Mouse (Mus musculus): Measurements from ENCODE around the gene Ptprs. TPM values are rescaled to one million over a fixed set of nuclear protein-coding genes. Genes with fewer than 3 reads are reported as not detected.

The Ptprs gene
- polyA plus RNA-seq, 1 experiment from 2014 or later = 118 TPM

GRCm38 (mm10) chr17:56466747-56467146 is 9.5 kb downstream of the Ptprs start:
- Histone ChIP-seq H3K9me3 (replicated peaks) (no peaks in the 10 kb centered on the region), H3K9ac (no peak overlapping the region), H3K4me3 (replicated peaks) (no peak overlapping the region), H3K4me1 (peaks cover 81% of the 10 kb centered on the region), H3K36me3 (no peaks in the 10 kb centered on the region), H3K27ac (replicated peaks) (0 out of 2 replicates have a peak overlapping the region, but pooled peaks have one; percentile 22), H3K4me2 (replicated peaks) (no peak overlapping the region), H3K27me3 (0 out of 2 replicates have a peak, but pooled peaks cover 3% of the 10 kb centered on the region)
- ATAC-seq (ENCODE audit: insufficient number of reproducible peaks, low FRiP score, low TSS enrichment, low read depth) = no peak
- WGBS = 74% methylated on average over 6 of the region's 6 CpGs

- no peak overlapping the region for H3K4me3 ChIP-seq (replicated peaks)
- no peak for ATAC-seq (ENCODE audit: insufficient number of reproducible peaks, low FRiP score, low TSS enrichment, low read depth)
- WGBS = 47% methylated on average over 7 of the region's 7 CpGs
- no peaks in the 10 kb centered on the region for H3K36me3 ChIP-seq
- H3K27ac ChIP-seq (replicated peaks) = peak overlapping the region; percentile 53; the same call in 1 of the 2 replicates
- no peak overlapping the region for H3K9ac ChIP-seq
- H3K4me1 ChIP-seq = peaks cover 81% of the 10 kb centered on the region
- H3K9me3 ChIP-seq (replicated peaks) = no peaks in the 10 kb centered on the region
- no peaks in the 10 kb centered on the region for H3K27me3 ChIP-seq
- H3K4me2 ChIP-seq (replicated peaks) = no peak overlapping the region
These were observed 11.5 kb downstream of the Ptprs start for GRCm38 (mm10) chr17:56464817-56465216.

- ATAC-seq (ENCODE audit: insufficient number of reproducible peaks, low FRiP score, low TSS enrichment, low read depth) = no peak
- H3K36me3 ChIP-seq = no peaks in the 10 kb centered on the region
- H3K27me3 ChIP-seq = no peaks in the 10 kb centered on the region
- no peak overlapping the region for H3K9ac ChIP-seq
- H3K4me3 ChIP-seq (replicated peaks) = no peak overlapping the region
- peaks cover 81% of the 10 kb centered on the region for H3K4me1 ChIP-seq
- H3K9me3 ChIP-seq (replicated peaks) = no peaks in the 10 kb centered on the region
- WGBS = 88% methylated on average over 2 of the region's 2 CpGs
- no peak overlapping the region for H3K4me2 ChIP-seq (replicated peaks)
- H3K27ac ChIP-seq (replicated peaks) = peak overlapping the region; percentile 97; the same call in 1 of the 2 replicates
These were observed 11.9 kb downstream of the Ptprs start for GRCm38 (mm10) chr17:56464345-56464744.

GRCm38 (mm10) chr17:56463500-56463899 is 12.8 kb downstream of the Ptprs start:
- H3K4me3 ChIP-seq (replicated peaks) = no peak overlapping the region
- peak overlapping the region; percentile 97 for H3K27ac ChIP-seq (replicated peaks)
- H3K9ac ChIP-seq = no peak overlapping the region
- peak overlapping the region; percentile 89; the same call in 1 of the 2 replicates for H3K4me2 ChIP-seq (replicated peaks)
- no peaks in the 10 kb centered on the region for H3K27me3 ChIP-seq
- 15% methylated on average over 1 of the region's 1 CpGs for WGBS
- no peaks in the 10 kb centered on the region for H3K36me3 ChIP-seq
- ATAC-seq (ENCODE audit: insufficient number of reproducible peaks, low FRiP score, low TSS enrichment, low read depth) = no peak
- H3K9me3 ChIP-seq (replicated peaks) = no peaks in the 10 kb centered on the region
- H3K4me1 ChIP-seq = peaks cover 80% of the 10 kb centered on the region

GRCm38 (mm10) chr17:56462835-56463455 is 13.3 kb downstream of the Ptprs start:
- Histone ChIP-seq H3K27me3 (no peaks in the 10 kb centered on the region), H3K4me2 (replicated peaks) (peak overlapping the region; percentile 89), H3K4me3 (replicated peaks) (peak overlapping the region; percentile 69), H3K36me3 (peaks cover 3% of the 10 kb centered on the region; the same call in 1 of the 2 replicates), H3K4me1 (peaks cover 74% of the 10 kb centered on the region), H3K27ac (replicated peaks) (peak overlapping the region; percentile 97), H3K9ac (peak overlapping the region; percentile 1; the same call in 1 of the 2 replicates), H3K9me3 (replicated peaks) (no peaks in the 10 kb centered on the region)
- 2% methylated on average over 17 of the region's 17 CpGs for WGBS
- peak; percentile 13 for ATAC-seq (ENCODE audit: insufficient number of reproducible peaks, low FRiP score, low TSS enrichment, low read depth)

- WGBS = under 1% methylated on average over 77 of the region's 77 CpGs
These were observed 14.2 kb downstream of the Ptprs start for GRCm38 (mm10) chr17:56461771-56462743.

GRCm38 (mm10) chr17:56460876-56461275 is 15.4 kb downstream of the Ptprs start:
- Histone ChIP-seq H3K36me3 (peaks cover 20% of the 10 kb centered on the region), H3K4me2 (replicated peaks) (peak overlapping the region; percentile 89), H3K9me3 (replicated peaks) (no peaks in the 10 kb centered on the region), H3K27ac (replicated peaks) (peak overlapping the region; percentile 97), H3K4me3 (replicated peaks) (peak overlapping the region; percentile 69), H3K4me1 (peaks cover 59% of the 10 kb centered on the region), H3K9ac (peak overlapping the region; percentile 71; the same call in 1 of the 2 replicates), H3K27me3 (no peaks in the 10 kb centered on the region)
- ATAC-seq (ENCODE audit: insufficient number of reproducible peaks, low FRiP score, low TSS enrichment, low read depth) = no peak
- WGBS = 13% methylated on average over 6 of the region's 6 CpGs

More at GRCm38 (mm10) chr17:56461771-56462743, 14.2 kb downstream of the Ptprs start:
- peak overlapping the region; percentile 97 for H3K27ac ChIP-seq (replicated peaks)
- H3K4me2 ChIP-seq (replicated peaks) = peak overlapping the region; percentile 89
- H3K4me1 ChIP-seq = peaks cover 65% of the 10 kb centered on the region
- H3K36me3 ChIP-seq = peaks cover 8% of the 10 kb centered on the region
- no peaks in the 10 kb centered on the region for H3K9me3 ChIP-seq (replicated peaks)
- H3K4me3 ChIP-seq (replicated peaks) = peak overlapping the region; percentile 69
- peak overlapping the region; percentile 71 for H3K9ac ChIP-seq
- H3K27me3 ChIP-seq = no peaks in the 10 kb centered on the region
- peak; percentile 93 for ATAC-seq (ENCODE audit: insufficient number of reproducible peaks, low FRiP score, low TSS enrichment, low read depth)

- no peak for ATAC-seq (ENCODE audit: insufficient number of reproducible peaks, low FRiP score, low TSS enrichment, low read depth)
- 94% methylated on average over 1 of the region's 1 CpGs for WGBS
- peaks cover 51% of the 10 kb centered on the region for H3K36me3 ChIP-seq
These were observed 18.8 kb downstream of the Ptprs start for GRCm38 (mm10) chr17:56457442-56457841.

GRCm38 (mm10) chr17:56456353-56456752 is 19.9 kb downstream of the Ptprs start:
- Histone ChIP-seq H3K4me3 (replicated peaks) (no peak overlapping the region), H3K9me3 (replicated peaks) (no peaks in the 10 kb centered on the region), H3K27ac (replicated peaks) (no peak overlapping the region), H3K4me2 (replicated peaks) (no peak overlapping the region), H3K4me1 (peaks cover 27% of the 10 kb centered on the region), H3K27me3 (no peaks in the 10 kb centered on the region), H3K9ac (no peak overlapping the region), H3K36me3 (peaks cover 61% of the 10 kb centered on the region)
- no peak for ATAC-seq (ENCODE audit: insufficient number of reproducible peaks, low FRiP score, low TSS enrichment, low read depth)
- WGBS = 82% methylated on average over 5 of the region's 5 CpGs

More at GRCm38 (mm10) chr17:56457442-56457841, 18.8 kb downstream of the Ptprs start:
- H3K4me3 ChIP-seq (replicated peaks) = no peak overlapping the region
- H3K4me1 ChIP-seq = peaks cover 30% of the 10 kb centered on the region
- no peaks in the 10 kb centered on the region for H3K9me3 ChIP-seq (replicated peaks)
- H3K27me3 ChIP-seq = no peaks in the 10 kb centered on the region
- H3K27ac ChIP-seq (replicated peaks) = no peak overlapping the region
- H3K4me2 ChIP-seq (replicated peaks) = no peak overlapping the region
- no peak overlapping the region for H3K9ac ChIP-seq

- H3K4me3 ChIP-seq (replicated peaks) = no peak overlapping the region
- H3K4me2 ChIP-seq (replicated peaks) = no peak overlapping the region
- H3K36me3 ChIP-seq = peaks cover 88% of the 10 kb centered on the region
- H3K4me1 ChIP-seq = 0 out of 2 replicates have a peak, but pooled peaks cover under 1% of the 10 kb centered on the region
- 79% methylated on average over 4 of the region's 4 CpGs for WGBS
- no peaks in the 10 kb centered on the region for H3K27me3 ChIP-seq
- H3K27ac ChIP-seq (replicated peaks) = no peak overlapping the region
- H3K9me3 ChIP-seq (replicated peaks) = no peaks in the 10 kb centered on the region
- no peak for ATAC-seq (ENCODE audit: insufficient number of reproducible peaks, low FRiP score, low TSS enrichment, low read depth)
- H3K9ac ChIP-seq = no peak overlapping the region
These were observed 22.6 kb downstream of the Ptprs start for GRCm38 (mm10) chr17:56453689-56454088.

- Histone ChIP-seq H3K36me3 (peaks cover 92% of the 10 kb centered on the region), H3K4me2 (replicated peaks) (no peak overlapping the region), H3K4me1 (no peaks in the 10 kb centered on the region), H3K4me3 (replicated peaks) (no peak overlapping the region), H3K27ac (replicated peaks) (no peak overlapping the region), H3K9ac (no peak overlapping the region), H3K9me3 (replicated peaks) (no peaks in the 10 kb centered on the region), H3K27me3 (no peaks in the 10 kb centered on the region)
- no peak for ATAC-seq (ENCODE audit: insufficient number of reproducible peaks, low FRiP score, low TSS enrichment, low read depth)
- WGBS = 84% methylated on average over 4 of the region's 4 CpGs
These were observed 23.0 kb downstream of the Ptprs start for GRCm38 (mm10) chr17:56453251-56453650.

Measured in embryonic facial prominence, embryonic 15.5 days (tissue).